Mouse (Mus musculus) retina, adult 2 months (tissue): ENCODE results near the gene Gm10486.
"Not testable (repeated sequence)": the region's sequence is repeated elsewhere in the genome, so short reads cannot be mapped to it uniquely, and the experiment has no call there.

ENCODE experiments used
- DNase-seq: peaks from one replicate; pipeline ENCODE4 v3.0.0-alpha.2; 2012; ENCODE audit warnings: low read depth, low spot score

The Gm10486 gene

DNA sequence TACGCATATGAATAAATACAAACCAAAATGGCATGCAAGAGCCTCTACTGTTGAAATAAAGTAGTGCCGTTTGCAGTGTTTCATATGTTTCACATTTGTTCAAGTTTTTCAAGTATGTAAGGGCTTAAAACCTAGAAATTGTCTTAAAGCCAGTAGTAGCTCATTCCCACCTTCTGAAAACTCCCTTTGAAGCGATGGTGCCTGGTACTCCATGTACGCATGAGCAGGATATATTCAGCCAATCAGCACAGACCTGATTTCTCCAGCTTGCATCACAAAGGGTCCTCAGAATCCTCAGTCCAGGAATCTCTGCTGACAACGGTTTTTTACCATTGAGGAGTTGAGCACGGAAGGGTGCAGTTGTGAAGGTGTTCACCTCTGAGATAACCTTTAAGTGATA is at the start of gene Gm10486:
TSS of gene Gm10486 (plus strand) at position 301 of the 400 bp plus-strand sequence.
- not testable (repeated sequence) for DNase-seq
